Mouse (Mus musculus): ENCODE measurements around the gene Rlim. TPM values are rescaled to one million over a fixed set of nuclear protein-coding genes. Genes with fewer than 3 reads are reported as not detected.

The Rlim gene
- total RNA-seq, 2 experiments from 2014 or later: 12.6 to 17.7 TPM

Other genes starting within 250 kb of the Rlim start
- 1 to 10 TPM; 2.0 to 2.5 TPM for gene Slc16a2, start 159.3 kb downstream of the Rlim start, total RNA-seq (2021)
- gene Nexmif, start 219.9 kb upstream of the Rlim start, total RNA-seq (2021): not detected